Mouse (Mus musculus): ENCODE measurements at regions not wholly inside any gene's neighbourhood (a gene's known extent, or its start where the extent isn't known, plus 50 kb on each side); places are given as distances from the start of the nearest gene placed in this dataset.
"Not testable (repeated sequence)": the region's sequence is repeated elsewhere in the genome, so short reads cannot be mapped to it uniquely, and the experiment has no call there.

DNA sequence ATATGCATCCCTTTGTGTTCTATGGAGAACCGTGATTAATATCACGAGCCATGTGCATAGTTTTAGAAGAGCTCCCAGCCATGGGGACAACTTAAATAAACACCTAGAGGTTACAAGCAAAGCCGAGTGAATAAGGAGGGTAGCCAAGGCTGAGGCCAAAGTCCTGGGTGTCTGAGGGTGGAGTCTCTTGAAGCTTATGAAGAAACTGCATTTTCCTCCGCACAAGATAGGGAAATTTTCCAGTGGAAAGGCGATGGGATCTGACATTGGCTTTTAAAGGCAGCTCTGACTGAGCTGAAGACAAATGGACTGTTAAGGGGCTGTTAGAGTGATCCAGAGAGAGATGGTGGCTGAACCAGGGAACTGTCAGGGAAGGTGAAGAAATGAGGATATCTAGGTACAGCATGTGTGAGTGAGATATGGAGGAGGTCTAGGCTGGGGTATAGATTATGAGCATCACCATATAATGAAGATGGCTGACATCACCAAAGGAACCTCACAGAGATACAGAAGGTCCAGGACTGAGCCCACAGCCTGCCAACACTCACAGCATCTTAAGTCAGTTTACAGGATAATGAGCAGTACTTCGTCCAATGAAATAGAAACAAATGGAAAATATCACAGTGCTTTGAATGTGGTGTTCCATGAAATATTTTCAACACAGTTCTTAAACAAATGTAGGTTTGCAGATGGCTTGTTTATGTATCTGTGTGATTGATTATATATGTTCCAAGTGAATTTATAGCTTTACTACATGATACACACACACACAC lies 153.7 kb upstream of the Tenm4 start:
- Histone ChIP-seq H3K4me1 (replicated peaks; ENCODE audit: control insufficient read depth, insufficient read depth, low read length) (no peaks in the 10 kb centered on the region), H3K4me2 (ENCODE audit: low read length) (no peak overlapping the region), H3K27ac (ENCODE audit: low read depth) (no peak overlapping the region), H3K9ac (ENCODE audit: low read length) (no peak overlapping the region), H3K4me3 (ENCODE audit: low read depth, low read length) (no peak overlapping the region), H3K9me3 (ENCODE audit: control insufficient read depth, low read length) (no peaks in the 10 kb centered on the region), H3K36me3 (ENCODE audit: control insufficient read depth, insufficient read depth, low read length) (no peaks in the 10 kb centered on the region), H3K27me3 (replicated peaks; ENCODE audit: control insufficient read depth, insufficient read depth, low read length) (no peaks in the 10 kb centered on the region)
- DNase-seq (ENCODE audit: low spot score) = no peak
- 66% methylated on average over 6 of the region's 6 CpGs for whole genome bisulfite sequencing
- no peak for ATAC-seq (replicated peaks; ENCODE audit: low FRiP score, low TSS enrichment, low read depth)

DNA sequence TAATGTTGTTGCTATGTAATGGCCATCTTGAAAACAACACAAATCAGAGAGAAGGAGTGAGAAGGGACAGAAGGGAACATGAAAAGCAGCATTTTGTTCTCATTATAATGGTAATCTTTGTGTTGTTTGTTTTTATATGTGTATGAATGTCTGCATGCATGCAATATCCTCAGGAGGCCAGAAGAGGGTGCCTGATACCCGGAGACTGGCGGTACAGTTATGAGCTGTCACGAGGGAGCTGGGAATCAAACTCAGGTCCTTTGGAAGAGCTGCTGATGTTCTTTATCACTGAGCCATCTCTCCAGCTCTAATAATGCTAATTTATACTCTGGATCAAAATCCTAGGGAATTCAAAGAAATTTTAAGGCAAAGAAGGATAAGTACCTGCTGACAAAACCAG lies 147.0 kb upstream of the Tenm4 start:
- Histone ChIP-seq H3K4me2 (ENCODE audit: low read length) (no peak overlapping the region), H3K9me3 (ENCODE audit: control insufficient read depth, low read length) (no peaks in the 10 kb centered on the region), H3K4me3 (ENCODE audit: low read depth, low read length) (no peak overlapping the region), H3K27ac (ENCODE audit: low read depth) (no peak overlapping the region), H3K36me3 (ENCODE audit: control insufficient read depth, insufficient read depth, low read length) (no peaks in the 10 kb centered on the region), H3K9ac (ENCODE audit: low read length) (no peak overlapping the region), H3K4me1 (replicated peaks; ENCODE audit: control insufficient read depth, insufficient read depth, low read length) (no peaks in the 10 kb centered on the region), H3K27me3 (replicated peaks; ENCODE audit: control insufficient read depth, insufficient read depth, low read length) (no peaks in the 10 kb centered on the region)
- WGBS = 98% methylated on average over 3 of the region's 3 CpGs
- no peak for DNase-seq (ENCODE audit: low spot score)
- no peak for ATAC-seq (replicated peaks; ENCODE audit: low FRiP score, low TSS enrichment, low read depth)

DNA sequence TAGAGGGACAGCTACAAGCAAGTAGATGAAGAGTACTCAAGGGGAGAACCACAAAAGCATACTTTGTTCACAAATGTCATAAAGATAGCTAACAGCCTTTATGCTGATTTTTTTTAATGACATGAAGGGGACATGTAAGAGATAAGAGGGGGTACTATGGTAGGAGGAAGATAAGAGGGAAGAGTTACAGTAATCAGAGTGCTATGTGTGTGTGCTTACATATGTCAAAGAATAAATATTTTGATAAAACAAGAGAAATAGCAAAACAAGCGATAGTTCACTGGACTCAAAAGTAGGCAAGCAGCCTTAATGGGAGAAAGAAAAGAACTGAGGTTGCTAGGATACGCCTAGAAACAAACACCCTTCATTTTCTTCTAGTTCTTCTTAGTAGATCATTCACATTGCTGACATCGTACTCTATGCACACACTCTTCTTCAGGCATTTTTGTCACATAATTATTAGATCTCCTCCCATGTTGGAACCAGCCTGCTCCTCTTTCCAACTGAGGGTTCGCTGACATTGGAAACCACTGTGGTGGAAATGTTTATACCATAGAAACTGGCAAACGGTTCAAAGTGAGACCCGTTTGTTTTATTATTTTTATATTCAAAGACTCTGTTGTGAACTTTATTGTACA lies 144.1 kb upstream of the Tenm4 start:
- no peaks in the 10 kb centered on the region for H3K9me3 ChIP-seq (ENCODE audit: control insufficient read depth, low read length)
- no peak overlapping the region for H3K9ac ChIP-seq (ENCODE audit: low read length)
- ATAC-seq (replicated peaks; ENCODE audit: low FRiP score, low TSS enrichment, low read depth) = no peak
- no peaks in the 10 kb centered on the region for H3K36me3 ChIP-seq (ENCODE audit: control insufficient read depth, insufficient read depth, low read length)
- H3K4me3 ChIP-seq (ENCODE audit: low read depth, low read length) = no peak overlapping the region
- 72% methylated on average over 6 of the region's 6 CpGs for WGBS
- no peak overlapping the region for H3K4me2 ChIP-seq (ENCODE audit: low read length)
- H3K27ac ChIP-seq (ENCODE audit: low read depth) = no peak overlapping the region
- H3K27me3 ChIP-seq (replicated peaks; ENCODE audit: control insufficient read depth, insufficient read depth, low read length) = no peaks in the 10 kb centered on the region
- no peaks in the 10 kb centered on the region for H3K4me1 ChIP-seq (replicated peaks; ENCODE audit: control insufficient read depth, insufficient read depth, low read length)
- no peak for DNase-seq (ENCODE audit: low spot score)

DNA sequence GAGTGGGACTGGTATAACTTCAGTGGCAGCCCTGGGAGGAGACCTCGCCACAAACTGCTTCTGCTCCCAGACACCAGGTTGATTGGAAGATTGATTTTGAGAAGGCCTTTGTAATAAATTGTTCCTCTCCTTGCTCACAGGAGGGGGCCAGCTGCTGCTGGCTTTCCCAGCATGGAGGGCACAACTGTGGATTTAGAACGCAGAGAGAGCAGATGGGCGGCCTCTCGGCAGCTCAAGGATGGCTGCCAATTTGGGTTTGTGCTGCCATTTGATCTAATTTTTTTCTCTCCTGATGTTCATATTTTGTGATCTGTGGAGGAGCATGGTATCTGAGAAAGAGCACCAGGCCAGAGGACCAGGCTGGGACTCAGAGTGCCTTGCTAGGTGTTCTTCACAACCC lies 137.4 kb upstream of the Tenm4 start:
- WGBS = 88% methylated on average over 4 of the region's 4 CpGs
- DNase-seq (ENCODE audit: low spot score) = no peak

DNA sequence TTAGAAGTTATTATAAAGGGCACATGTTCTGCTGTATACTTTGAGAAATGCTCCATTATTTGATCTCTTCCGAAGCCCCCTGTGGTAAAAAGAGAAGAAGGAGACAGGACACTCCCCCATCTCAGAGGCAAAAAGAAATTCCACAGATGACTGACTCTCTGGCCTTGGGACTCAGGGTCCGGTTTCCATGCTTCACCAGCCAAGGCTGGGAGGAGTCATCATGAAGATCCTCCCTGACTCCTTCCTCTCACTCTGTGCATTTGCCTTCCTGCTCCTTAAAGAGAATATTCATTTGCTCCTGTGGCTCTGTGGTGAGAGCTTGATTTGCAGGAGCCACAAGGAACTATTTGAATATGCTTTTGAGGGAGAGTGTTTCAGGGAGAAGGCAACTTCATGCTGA lies 135.6 kb upstream of the Tenm4 start:
- no peaks in the 10 kb centered on the region for H3K27me3 ChIP-seq (replicated peaks; ENCODE audit: control insufficient read depth, insufficient read depth, low read length)
- no peak overlapping the region for H3K4me2 ChIP-seq (ENCODE audit: low read length)
- no peaks in the 10 kb centered on the region for H3K9me3 ChIP-seq (ENCODE audit: control insufficient read depth, low read length)
- no peak for ATAC-seq (replicated peaks; ENCODE audit: low FRiP score, low TSS enrichment, low read depth)
- 42% methylated on average over 2 of the region's 2 CpGs for WGBS
- H3K36me3 ChIP-seq (ENCODE audit: control insufficient read depth, insufficient read depth, low read length) = no peaks in the 10 kb centered on the region
- no peak overlapping the region for H3K9ac ChIP-seq (ENCODE audit: low read length)
- no peak for DNase-seq (ENCODE audit: low spot score)
- H3K4me1 ChIP-seq (replicated peaks; ENCODE audit: control insufficient read depth, insufficient read depth, low read length) = no peaks in the 10 kb centered on the region
- H3K27ac ChIP-seq (ENCODE audit: low read depth) = no peak overlapping the region
- H3K4me3 ChIP-seq (ENCODE audit: low read depth, low read length) = no peak overlapping the region

More for the DNA sequence above, 137.4 kb upstream of the Tenm4 start:
- no peak for ATAC-seq (replicated peaks; ENCODE audit: low FRiP score, low TSS enrichment, low read depth)
- no peak overlapping the region for H3K27ac ChIP-seq (ENCODE audit: low read depth)
- H3K4me3 ChIP-seq (ENCODE audit: low read depth, low read length) = no peak overlapping the region
- H3K4me1 ChIP-seq (replicated peaks; ENCODE audit: control insufficient read depth, insufficient read depth, low read length) = no peaks in the 10 kb centered on the region
- H3K27me3 ChIP-seq (replicated peaks; ENCODE audit: control insufficient read depth, insufficient read depth, low read length) = no peaks in the 10 kb centered on the region
- H3K9me3 ChIP-seq (ENCODE audit: control insufficient read depth, low read length) = no peaks in the 10 kb centered on the region
- no peaks in the 10 kb centered on the region for H3K36me3 ChIP-seq (ENCODE audit: control insufficient read depth, insufficient read depth, low read length)
- H3K9ac ChIP-seq (ENCODE audit: low read length) = no peak overlapping the region
- no peak overlapping the region for H3K4me2 ChIP-seq (ENCODE audit: low read length)

DNA sequence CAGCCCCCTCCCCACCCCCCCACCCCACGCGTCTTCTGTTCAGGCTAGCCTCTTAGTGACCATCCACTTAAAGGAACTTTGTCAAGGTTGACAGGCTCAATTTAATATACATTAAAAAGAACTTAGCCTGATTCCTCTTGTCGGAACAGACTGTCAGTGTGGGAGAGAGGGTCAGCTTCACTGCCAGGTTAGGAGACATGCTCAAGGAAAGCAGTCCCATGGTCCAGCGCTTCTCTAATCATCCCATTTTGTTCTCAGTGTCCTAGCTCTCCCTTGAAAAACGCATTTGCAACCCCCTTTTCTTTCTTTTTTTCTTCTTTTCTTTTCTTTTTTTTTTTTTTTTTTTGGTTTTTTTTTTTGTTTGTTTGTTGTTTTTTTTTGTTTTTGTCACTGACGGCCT lies 131.4 kb upstream of the Tenm4 start:
- 69% methylated on average over 6 of the region's 6 CpGs for WGBS
- H3K4me3 ChIP-seq (ENCODE audit: low read depth, low read length) = no peak overlapping the region
- H3K4me2 ChIP-seq (ENCODE audit: low read length) = no peak overlapping the region
- no peaks in the 10 kb centered on the region for H3K36me3 ChIP-seq (ENCODE audit: control insufficient read depth, insufficient read depth, low read length)
- no peak for DNase-seq (ENCODE audit: low spot score)
- no peak overlapping the region for H3K27ac ChIP-seq (ENCODE audit: low read depth)
- H3K9me3 ChIP-seq (ENCODE audit: control insufficient read depth, low read length) = peaks cover 3% of the 10 kb centered on the region; the same call in 1 of the 2 replicates
- H3K4me1 ChIP-seq (replicated peaks; ENCODE audit: control insufficient read depth, insufficient read depth, low read length) = no peaks in the 10 kb centered on the region
- no peak overlapping the region for H3K9ac ChIP-seq (ENCODE audit: low read length)
- no peaks in the 10 kb centered on the region for H3K27me3 ChIP-seq (replicated peaks; ENCODE audit: control insufficient read depth, insufficient read depth, low read length)
- ATAC-seq (replicated peaks; ENCODE audit: low FRiP score, low TSS enrichment, low read depth) = no peak

DNA sequence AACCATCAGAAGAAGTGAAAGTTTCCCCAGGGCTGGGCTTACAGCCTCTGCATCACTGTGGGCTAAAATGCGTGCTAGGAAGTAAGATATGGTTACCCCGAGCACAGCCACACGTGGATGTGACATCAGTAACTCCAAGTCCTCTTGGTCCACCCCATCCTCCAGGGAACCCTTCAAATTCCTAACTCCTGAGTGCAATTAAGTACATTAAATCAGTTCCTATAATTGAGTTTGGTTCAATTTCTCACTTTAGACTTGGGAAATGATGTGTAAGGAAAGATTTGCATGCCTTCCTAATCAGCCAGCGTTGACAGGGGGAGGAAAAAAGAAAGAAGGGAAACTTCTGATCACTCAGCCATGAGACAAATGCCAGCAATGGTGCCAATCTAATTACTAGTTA lies 129.2 kb upstream of the Tenm4 start:
- Histone ChIP-seq H3K27ac (ENCODE audit: low read depth) (no peak overlapping the region), H3K9ac (ENCODE audit: low read length) (no peak overlapping the region), H3K4me3 (ENCODE audit: low read depth, low read length) (no peak overlapping the region), H3K4me2 (ENCODE audit: low read length) (no peak overlapping the region), H3K27me3 (replicated peaks; ENCODE audit: control insufficient read depth, insufficient read depth, low read length) (no peaks in the 10 kb centered on the region), H3K9me3 (ENCODE audit: control insufficient read depth, low read length) (peaks cover 5% of the 10 kb centered on the region; the same call in 1 of the 2 replicates), H3K4me1 (replicated peaks; ENCODE audit: control insufficient read depth, insufficient read depth, low read length) (no peaks in the 10 kb centered on the region), H3K36me3 (ENCODE audit: control insufficient read depth, insufficient read depth, low read length) (no peaks in the 10 kb centered on the region)
- DNase-seq (ENCODE audit: low spot score) = no peak
- WGBS = 88% methylated on average over 4 of the region's 4 CpGs
- ATAC-seq (replicated peaks; ENCODE audit: low FRiP score, low TSS enrichment, low read depth) = no peak

DNA sequence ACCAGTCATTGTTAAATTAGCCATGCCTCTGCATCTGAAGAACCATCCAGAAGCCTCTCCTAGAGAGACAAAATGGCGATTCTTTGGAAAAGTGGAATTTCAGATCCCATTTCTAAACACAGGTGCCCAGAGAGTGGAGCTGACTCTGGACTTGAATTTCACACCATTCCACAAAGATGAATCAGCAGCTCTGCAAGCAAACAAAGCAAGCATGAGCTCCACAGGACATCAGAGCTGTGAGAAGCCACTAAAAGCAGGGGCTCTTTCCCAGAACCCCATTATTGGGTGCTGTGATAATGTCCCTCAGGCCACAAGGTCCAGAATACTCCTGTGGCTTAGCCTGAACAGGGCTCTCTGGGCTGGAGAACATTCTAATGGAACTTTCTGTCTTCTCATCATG lies 119.4 kb upstream of the Tenm4 start:
- H3K27ac ChIP-seq (ENCODE audit: low read depth) = no peak overlapping the region
- no peaks in the 10 kb centered on the region for H3K36me3 ChIP-seq (ENCODE audit: control insufficient read depth, insufficient read depth, low read length)
- ATAC-seq (replicated peaks; ENCODE audit: low FRiP score, low TSS enrichment, low read depth) (no peak), DNase-seq (ENCODE audit: low spot score) (no peak)
- H3K4me2 ChIP-seq (ENCODE audit: low read length) = no peak overlapping the region
- peaks cover 4% of the 10 kb centered on the region; the same call in 1 of the 2 replicates for H3K9me3 ChIP-seq (ENCODE audit: control insufficient read depth, low read length)
- no peak overlapping the region for H3K4me3 ChIP-seq (ENCODE audit: low read depth, low read length)
- H3K4me1 ChIP-seq (replicated peaks; ENCODE audit: control insufficient read depth, insufficient read depth, low read length) = no peaks in the 10 kb centered on the region
- H3K9ac ChIP-seq (ENCODE audit: low read length) = no peak overlapping the region
- H3K27me3 ChIP-seq (replicated peaks; ENCODE audit: control insufficient read depth, insufficient read depth, low read length) = no peaks in the 10 kb centered on the region
- 84% methylated on average over 1 of the region's 1 CpGs for WGBS

DNA sequence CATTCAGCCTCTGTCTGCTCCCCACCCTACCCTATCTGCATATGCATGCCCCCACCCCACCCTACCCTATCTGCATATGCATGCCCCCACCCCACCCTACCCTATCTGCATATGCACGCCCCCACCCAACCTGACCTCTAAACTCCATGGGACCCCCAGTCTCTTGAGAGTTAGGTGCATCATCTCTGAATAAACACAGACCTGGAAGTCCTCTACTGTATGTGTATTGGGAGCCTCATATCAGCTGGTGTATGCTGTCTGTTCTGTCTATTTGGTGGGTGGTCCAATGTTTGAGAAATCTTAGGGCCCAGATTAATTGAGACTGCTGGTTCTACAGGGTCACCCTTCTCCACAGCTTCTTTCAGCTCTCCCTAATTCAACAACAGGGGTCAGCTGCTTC lies 109.4 kb upstream of the Tenm4 start:
- not testable (repeated sequence) for H3K27ac ChIP-seq (ENCODE audit: low read depth); H3K4me1 ChIP-seq (replicated peaks; ENCODE audit: control insufficient read depth, insufficient read depth, low read length); ATAC-seq (replicated peaks; ENCODE audit: low FRiP score, low TSS enrichment, low read depth); H3K4me3 ChIP-seq (ENCODE audit: low read depth, low read length); DNase-seq (ENCODE audit: low spot score); H3K4me2 ChIP-seq (ENCODE audit: low read length); H3K27me3 ChIP-seq (replicated peaks; ENCODE audit: control insufficient read depth, insufficient read depth, low read length); H3K36me3 ChIP-seq (ENCODE audit: control insufficient read depth, insufficient read depth, low read length); H3K9ac ChIP-seq (ENCODE audit: low read length); H3K9me3 ChIP-seq (ENCODE audit: control insufficient read depth, low read length)
- WGBS = 79% methylated on average over 1 of the region's 1 CpGs
